Mouse (Mus musculus): ENCODE results near the gene Wdr3.

Gene Wdr3

GRCm38 (mm10) chr3:100162315-100163105 lies at the start of gene Wdr3, which contains the start of gene Gdap2:
Wdr3 (minus strand) TSS chr3:100162407.
Gdap2 (plus strand) TSS chr3:100162381.
- peak; percentile 95 for DNase-seq (ENCODE audit: low spot score)

GRCm38 (mm10) chr3:100206973-100207372 lies 44.8 kb upstream of the Wdr3 start:
- no peak for DNase-seq (ENCODE audit: low spot score)

GRCm38 (mm10) chr3:100201554-100201953 lies 39.3 kb upstream of the Wdr3 start:
- peak; percentile 48 for DNase-seq (ENCODE audit: low spot score)

- DNase-seq (ENCODE audit: low spot score), result no peak
Observed at GRCm38 (mm10) chr3:100194210-100194609, 32.0 kb upstream of the Wdr3 start.

GRCm38 (mm10) chr3:100189861-100190260 lies 27.7 kb upstream of the Wdr3 start:
- no peak for DNase-seq (ENCODE audit: low spot score)

- peak; percentile 88 for DNase-seq (ENCODE audit: low spot score)
Observed at GRCm38 (mm10) chr3:100189444-100189843, 27.2 kb upstream of the Wdr3 start.

- no peak for DNase-seq (ENCODE audit: low spot score)
Observed at GRCm38 (mm10) chr3:100180471-100180870, 18.3 kb upstream of the Wdr3 start.

GRCm38 (mm10) chr3:100176031-100176430 lies 13.8 kb upstream of the Wdr3 start:
- no peak for DNase-seq (ENCODE audit: low spot score)

- no peak for DNase-seq (ENCODE audit: low spot score)
Observed at GRCm38 (mm10) chr3:100164991-100165390, 2.8 kb upstream of the Wdr3 start.

- no peak for DNase-seq (ENCODE audit: low spot score)
Observed at GRCm38 (mm10) chr3:100163556-100163955, 1.3 kb upstream of the Wdr3 start.

GRCm38 (mm10) chr3:100161665-100162314 lies 417 bp downstream of the Wdr3 start:
- no peak for DNase-seq (ENCODE audit: low spot score)

- DNase-seq (ENCODE audit: low spot score), result no peak
Observed at GRCm38 (mm10) chr3:100160682-100161445, 1.3 kb downstream of the Wdr3 start.

- no peak for DNase-seq (ENCODE audit: low spot score)
Observed at GRCm38 (mm10) chr3:100122445-100122844, 39.8 kb downstream of the Wdr3 start.

GRCm38 (mm10) chr3:100121961-100122360 lies 40.2 kb downstream of the Wdr3 start:
- DNase-seq (ENCODE audit: low spot score), result no peak

GRCm38 (mm10) chr3:100118681-100119080 lies 43.5 kb downstream of the Wdr3 start:
- no peak for DNase-seq (ENCODE audit: low spot score)

- DNase-seq (ENCODE audit: low spot score), result no peak
Observed at GRCm38 (mm10) chr3:100106736-100107135, 55.5 kb downstream of the Wdr3 start.

- DNase-seq (ENCODE audit: low spot score), result peak; percentile 15
Observed at GRCm38 (mm10) chr3:100102386-100103092, 59.7 kb downstream of the Wdr3 start.

Data from layer of hippocampus, adult 11-12 months (tissue).